Comparison of ENCODE assay signal across 9 mouse cellular contexts in the genomic region with DNA sequence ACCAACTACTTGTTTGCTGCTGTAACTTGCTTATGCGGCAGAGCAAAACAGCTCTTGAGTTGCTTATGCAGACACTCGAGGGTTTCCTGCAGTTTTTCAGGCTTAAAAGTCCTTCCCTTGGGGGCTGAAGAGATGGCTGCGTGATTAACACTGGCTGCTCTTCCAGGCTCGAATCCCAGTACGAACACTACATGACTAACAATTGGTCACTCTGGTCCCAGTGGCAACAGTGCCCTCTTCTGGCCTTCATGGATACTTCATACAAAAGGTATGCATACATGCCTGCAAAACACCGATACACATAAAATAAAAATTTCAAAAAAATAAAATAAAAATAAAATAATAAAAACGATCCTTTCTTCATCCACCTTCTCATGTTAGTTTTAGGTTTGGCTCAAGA. TPM values are rescaled to one million over a fixed set of nuclear protein-coding genes. Genes with fewer than 3 reads are reported as not detected.
A peak's percentile ranks its signal among the peaks of the same experiment; 100 is the strongest.
DNase-seq lines count a peak whose midpoint lies in the region; ATAC-seq and TF ChIP-seq lines count a peak whose summit lies in the region.
"Had no signal": no experiment of that assay in that cellular context is flagged by ENCODE, and none has a peak within 500 bp of the region (broad histone marks: within the 10 kb centered on the region; RNA-seq: fewer than 3 reads in every experiment).

No protein-coding gene starts in this region.

- WGBS in heart, embryonic 10.5 days = 38% methylated on average over 7 of the region's 7 CpGs

- no peak for ATAC-seq in monocyte, adult 5-6 weeks (replicated peaks; ENCODE audit: insufficient number of reproducible peaks, low FRiP score, low TSS enrichment, poor library complexity, severe bottlenecking)

- no peaks in the 10 kb centered on the region for H3K9me3 ChIP-seq in heart, embryonic 10.5 days

- peaks cover 9% of the 10 kb centered on the region for H3K4me1 ChIP-seq in heart, embryonic 10.5 days

- 0 out of 2 replicates have a peak, but pooled peaks cover under 1% of the 10 kb centered on the region for H3K36me3 ChIP-seq in heart, embryonic 10.5 days

- DNase-seq in gastrocnemius, adult 2 months = no peak
- no peak for DNase-seq in gastrocnemius, postnatal 4 days (ENCODE audit: low spot score in 2 of 2)
- DNase-seq in right cerebral cortex, postnatal 14 days = peak; percentile 41
- DNase-seq in right cerebral cortex, postnatal 36 days (ENCODE audit: low spot score in 2 of 2) = no peak
- peak; percentile 83 to 87 for DNase-seq in cerebellum, postnatal 14 days
- DNase-seq in lung, postnatal 36 days = peak; percentile 59
- no peak for DNase-seq in heart, embryonic 10.5 days (ENCODE audit: low spot score)

- intact Hi-C loops in gastrocnemius, adult 2 months (cut with DNase I) = loop anchor here (10.0 kb wide), 1 partner anchor 204 kb away; no protein-coding TSS in a partner anchor

- no peak overlapping the region for H3K27ac ChIP-seq in gastrocnemius, adult 2 months
- H3K27ac ChIP-seq in heart, embryonic 10.5 days = no peak overlapping the region

- H3K4me3 ChIP-seq in gastrocnemius, adult 2 months = no peak overlapping the region
- H3K4me3 ChIP-seq in heart, embryonic 10.5 days = no peak overlapping the region

- peak; percentile 60 for TF ChIP-seq CTCF in gastrocnemius, adult 2 months (IDR thresholded peaks at IDR 0.05)

- H3K27me3 ChIP-seq in heart, embryonic 10.5 days (ENCODE audit: insufficient read depth, poor library complexity, severe bottlenecking) = no peaks in the 10 kb centered on the region

RNA-seq across cellular contexts. Expression of gene Man1b1, which starts 3.7 kb away (rescaled TPM):
- total RNA-seq in gastrocnemius, adult 2 months (2021) = 10 to 100 TPM; 12.9 to 16.0 TPM
- 10 to 100 TPM; 36.5 to 40.2 TPM for total RNA-seq in gastrocnemius, postnatal 4 days (2021)
- total RNA-seq in monocyte, adult 5-6 weeks (2017) = 31.6 to 66.4 TPM (median 33.3 TPM) in 3 replicates
- 31.7 and 52.3 TPM in 2 replicates for polyA plus RNA-seq in heart, embryonic 10.5 days (2016; fragmentation: Nextera tagmentation; extraction: Ambion mirVana)

RNA-seq across cellular contexts. Expression of gene Grin1, which starts 9.5 kb away (rescaled TPM):
- not detected for total RNA-seq in gastrocnemius, adult 2 months (2021)
- under 1 TPM; 0.17 to 0.26 TPM for total RNA-seq in gastrocnemius, postnatal 4 days (2021)
- 0.49 TPM in 1 of 3 replicates, not detected in the others for total RNA-seq in monocyte, adult 5-6 weeks (2017)
- 0.93 TPM in 1 of 2 replicates, not detected in the other for polyA plus RNA-seq in heart, embryonic 10.5 days (2016; fragmentation: Nextera tagmentation; extraction: Ambion mirVana)

RNA-seq across cellular contexts. Expression of gene Dpp7, which starts 27.7 kb away (rescaled TPM):
- total RNA-seq in gastrocnemius, adult 2 months (2021) = 10 to 100 TPM; 14.0 to 16.5 TPM
- total RNA-seq in gastrocnemius, postnatal 4 days (2021) = 10 to 100 TPM in 1 of 2 experiments, 1 to 10 TPM in 1; 8.1 to 11.9 TPM
- 24.8 to 101 TPM (median 57.4 TPM) in 3 replicates for total RNA-seq in monocyte, adult 5-6 weeks (2017)
- polyA plus RNA-seq in heart, embryonic 10.5 days (2016; fragmentation: Nextera tagmentation; extraction: Ambion mirVana) = 12.9 and 19.1 TPM in 2 replicates

RNA-seq across cellular contexts. Expression of gene Uap1l1, which starts 37.0 kb away (rescaled TPM):
- total RNA-seq in gastrocnemius, adult 2 months (2021) = 1 to 10 TPM; 4.3 to 5.4 TPM
- 10 to 100 TPM; 11.2 to 14.3 TPM for total RNA-seq in gastrocnemius, postnatal 4 days (2021)
- total RNA-seq in monocyte, adult 5-6 weeks (2017) = 6.6 to 19.5 TPM (median 12.9 TPM) in 3 replicates
- 9.5 and 12.7 TPM in 2 replicates for polyA plus RNA-seq in heart, embryonic 10.5 days (2016; fragmentation: Nextera tagmentation; extraction: Ambion mirVana)

RNA-seq across cellular contexts. Expression of gene Lrrc26, which starts 38.7 kb away (rescaled TPM):
- total RNA-seq in gastrocnemius, adult 2 months (2021) = not detected
- not detected for total RNA-seq in gastrocnemius, postnatal 4 days (2021)
- not detected in 3 replicates for total RNA-seq in monocyte, adult 5-6 weeks (2017)
- polyA plus RNA-seq in heart, embryonic 10.5 days (2016; fragmentation: Nextera tagmentation; extraction: Ambion mirVana) = not detected in 2 replicates
- total RNA-seq: left cerebral cortex, postnatal 14 days had no signal

Comparison
In these comparisons a context has a peak if more than half of its experiments do, and no peak if none do; other contexts are left out.
1. DNase-seq: peak in right cerebral cortex, postnatal 14 days (single experiment), cerebellum, postnatal 14 days (2 of 2) and lung, postnatal 36 days (single experiment); none in gastrocnemius, adult 2 months (single experiment), gastrocnemius, postnatal 4 days (0 of 2), right cerebral cortex, postnatal 36 days (0 of 2) and heart, embryonic 10.5 days (single experiment).